Mouse (Mus musculus) brain, embryonic 14.5 days (tissue): ENCODE results near the gene Pfkp. TPM values are rescaled to one million over a fixed set of nuclear protein-coding genes. Genes with fewer than 3 reads are reported as not detected.

Experiments used
- DNase-seq: peaks from one replicate; pipeline ENCODE4 v3.0.0-alpha.2; 2011; ENCODE audit warnings: low read depth
- CTCF ChIP-seq: fragments of 200-500 bp; IDR thresholded peaks from 2 replicates; pipeline ENCODE4 v1.5.1; 2012; ENCODE audit warnings: inconsistent platforms, mild to moderate bottlenecking, moderate library complexity, borderline replicate concordance; ENCODE audit not compliant: insufficient read depth, insufficient read length; ENCODE audit errors: extremely low read depth
- POLR2A ChIP-seq: fragments of 200-500 bp; IDR thresholded peaks from 2 replicates; pipeline ENCODE4 v1.6.1; 2012; ENCODE audit warnings: mild to moderate bottlenecking, inconsistent platforms, borderline replicate concordance; ENCODE audit not compliant: poor library complexity, insufficient read depth, insufficient read length, severe bottlenecking; ENCODE audit errors: extremely low read depth
- polyA plus RNA-seq: library from polyadenylated mRNA; depleted of rRNA; stranded (reverse); fragments of >200 nt; gene quantifications from 2 replicates; pipeline ENCODE4 v1.2.3, GENCODE M21; 2012; rRNA removed

The Pfkp gene
- polyA plus RNA-seq, 1 experiment: 258 TPM

DNA sequence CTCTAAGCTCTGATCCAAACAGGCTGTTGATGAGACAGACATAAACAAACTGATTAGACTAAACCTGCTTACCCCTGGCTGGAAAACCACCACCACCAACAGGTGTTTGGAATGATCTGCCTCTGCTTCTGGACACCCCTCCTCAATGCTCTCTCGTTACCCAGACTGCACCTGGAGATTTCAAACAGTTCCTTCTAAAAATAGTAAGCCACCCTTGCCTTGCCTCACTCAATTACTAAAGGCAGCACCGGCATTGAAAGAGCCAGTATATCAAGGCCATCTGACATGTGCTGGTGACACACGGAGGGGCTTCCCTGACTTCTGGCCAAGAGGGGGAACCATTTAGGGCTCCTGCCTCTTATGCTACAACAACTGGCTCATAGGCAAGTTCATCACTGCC is 57.7 kb downstream of the Pfkp start:
- no peak for TF ChIP-seq POLR2A
- no peak for TF ChIP-seq CTCF
- no peak for DNase-seq

DNA sequence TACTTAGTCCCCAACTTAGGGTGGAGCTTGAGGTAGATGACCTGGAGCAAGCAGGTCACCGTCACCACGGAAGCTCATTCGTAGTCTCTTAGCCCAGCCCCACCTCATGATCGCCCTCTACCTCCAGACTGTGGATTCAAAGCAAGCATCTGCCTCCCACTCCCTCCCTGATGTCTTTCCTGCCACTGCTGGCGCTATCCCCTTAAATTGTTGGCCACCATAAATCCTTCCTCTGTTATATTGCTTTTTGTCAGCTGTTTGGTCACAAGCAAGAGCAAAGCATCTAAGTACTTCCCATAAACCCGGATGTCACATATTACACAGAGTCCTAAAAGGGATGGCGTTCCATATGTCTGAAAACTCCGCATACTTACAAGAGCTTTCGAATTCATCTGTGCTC is 62.6 kb downstream of the Pfkp start:
- DNase-seq: no peak
- TF ChIP-seq POLR2A: no peak
- no peak for TF ChIP-seq CTCF

DNA sequence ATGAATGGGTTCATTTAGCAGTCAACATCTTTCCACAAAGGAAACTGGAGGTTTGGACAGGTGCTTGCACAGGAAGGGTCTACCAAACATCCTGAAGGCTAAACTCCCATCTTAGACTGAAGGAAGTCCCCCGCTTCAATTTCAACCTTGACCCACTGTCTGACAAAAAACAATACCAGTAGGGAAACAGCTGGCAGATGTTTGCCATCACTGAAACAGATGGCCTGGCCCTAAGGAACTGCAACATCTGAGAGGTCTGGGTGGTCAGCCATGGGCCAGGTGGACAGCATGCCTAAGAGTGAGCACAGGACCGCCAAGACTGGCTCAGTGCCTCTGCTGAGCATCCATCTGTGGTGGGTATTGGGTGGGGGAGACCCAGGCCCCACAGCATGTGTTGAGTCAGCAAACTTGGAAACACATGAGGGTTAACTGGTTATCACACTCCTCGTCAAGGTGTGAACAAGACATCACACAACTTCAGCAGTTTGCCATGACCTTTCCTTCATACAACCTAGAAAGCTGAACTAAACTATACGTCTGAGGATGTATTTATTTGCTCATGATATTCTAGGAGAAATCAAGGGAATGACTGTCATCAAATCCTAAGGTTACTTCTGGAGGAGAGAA is 65.0 kb downstream of the Pfkp start:
- TF ChIP-seq POLR2A (no peak), CTCF (no peak)
- peak; percentile 4 for DNase-seq

DNA sequence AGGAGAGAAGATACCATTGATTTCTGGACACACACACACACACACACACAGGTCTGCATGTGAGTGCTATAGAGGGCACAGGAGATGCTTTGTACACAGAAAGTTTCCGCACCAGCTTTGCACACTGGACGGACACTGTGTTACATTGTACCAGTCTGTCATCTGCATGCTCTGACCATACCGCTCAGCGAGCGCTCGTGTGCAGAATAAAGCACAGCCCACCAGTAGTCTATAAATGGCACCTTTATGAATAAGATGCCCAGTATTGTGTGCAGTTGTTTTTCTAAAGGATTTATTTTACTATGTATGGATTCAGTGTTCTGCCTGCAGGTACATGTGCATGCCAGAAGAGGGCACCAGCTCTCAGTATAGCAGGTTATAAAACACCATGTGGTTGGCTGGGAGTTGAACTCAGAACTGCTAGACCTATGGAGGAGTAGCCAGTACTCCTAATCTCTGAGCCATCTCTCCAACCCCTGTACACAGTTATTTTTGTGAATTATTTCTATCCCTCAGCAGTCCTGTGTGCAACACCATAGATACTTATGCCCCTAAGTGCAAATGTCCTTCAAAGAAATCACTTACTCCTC is 72.6 kb downstream of the Pfkp start:
- DNase-seq: peak; percentile 21
- TF ChIP-seq POLR2A (no peak), CTCF (peak; percentile 58; the same call in 1 of the 2 replicates)

DNA sequence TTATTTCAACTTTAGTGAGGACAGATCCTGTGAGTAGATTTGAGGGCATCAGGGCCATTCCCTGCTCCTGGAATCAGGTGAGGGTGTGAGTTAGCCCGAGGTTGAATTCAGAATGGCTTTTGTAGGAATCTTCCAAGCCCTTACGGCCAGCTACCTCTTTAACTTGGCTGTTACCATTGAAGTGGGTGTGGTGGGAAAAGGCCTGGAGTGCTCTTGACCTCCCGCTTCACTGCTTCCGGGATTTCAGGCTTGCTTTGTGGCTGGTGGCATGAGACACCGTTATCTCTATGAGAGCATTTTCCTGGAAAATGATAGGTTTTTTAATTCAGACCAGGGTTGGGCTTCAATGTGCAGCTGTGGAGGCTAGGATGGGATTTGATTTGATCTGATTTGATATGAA is 83.0 kb downstream of the Pfkp start:
- TF ChIP-seq CTCF (no peak), POLR2A (no peak)
- no peak for DNase-seq

DNA sequence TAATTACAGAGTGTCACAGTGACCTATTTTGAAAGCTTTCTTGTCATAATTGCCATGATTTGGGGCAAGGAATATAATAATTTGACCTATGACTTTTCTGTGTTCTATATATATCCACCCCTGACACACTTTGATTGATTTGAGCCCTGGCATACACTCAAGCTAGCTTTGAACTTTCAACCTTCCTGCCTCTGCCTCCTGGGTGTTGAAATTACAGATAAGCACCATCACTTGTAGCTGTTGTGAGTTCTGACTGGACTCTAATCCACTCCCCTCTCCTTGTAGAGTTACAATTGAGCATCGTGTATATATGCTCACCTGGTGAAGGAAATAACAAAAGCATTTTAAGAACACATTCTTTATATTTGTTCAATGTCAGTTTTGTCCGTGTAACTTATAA is 86.2 kb downstream of the Pfkp start:
- no peak for TF ChIP-seq POLR2A
- TF ChIP-seq CTCF: no peak
- DNase-seq: no peak

DNA sequence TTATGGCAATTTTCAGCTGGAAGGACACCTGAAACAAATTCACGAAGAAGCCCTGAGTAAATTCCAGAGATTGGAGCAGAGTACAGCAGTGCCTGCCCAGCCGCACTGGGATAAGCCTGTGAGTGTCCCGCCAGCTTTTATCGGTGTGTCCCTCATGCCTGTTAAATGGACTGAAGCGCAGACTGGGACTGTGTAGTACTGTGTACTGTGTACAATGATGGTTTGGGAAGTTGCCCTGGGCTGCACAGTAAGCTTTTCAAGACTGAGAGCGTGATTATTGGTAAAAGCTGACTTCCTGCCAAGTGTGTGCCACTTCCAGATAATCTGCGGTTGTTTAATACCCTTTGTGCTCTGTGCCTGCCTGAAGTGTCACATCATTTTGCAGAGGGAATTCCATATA is 90.8 kb downstream of the Pfkp start:
- TF ChIP-seq CTCF (no peak), POLR2A (no peak)
- DNase-seq: peak; percentile 86

DNA sequence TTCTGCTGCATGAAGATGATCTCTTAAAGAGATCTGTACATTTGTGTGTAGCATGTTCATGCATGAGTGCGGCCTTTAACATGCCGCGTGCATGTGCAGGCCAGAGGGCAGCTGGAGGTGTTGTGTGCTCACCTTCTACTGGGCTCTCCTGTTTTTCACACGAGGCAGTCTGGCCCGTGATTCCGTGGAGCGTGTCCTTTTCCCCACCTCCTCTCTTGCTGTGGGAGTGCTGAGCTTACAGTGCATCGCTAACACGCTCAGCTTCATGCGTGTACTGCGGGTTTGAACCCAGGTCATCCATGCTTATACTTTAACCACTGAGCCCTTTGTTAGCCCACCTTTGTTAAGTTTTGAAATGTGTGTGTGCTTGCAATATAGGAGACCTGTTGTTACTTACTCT is 92.9 kb downstream of the Pfkp start:
- TF ChIP-seq CTCF: no peak
- TF ChIP-seq POLR2A: no peak
- DNase-seq: no peak

DNA sequence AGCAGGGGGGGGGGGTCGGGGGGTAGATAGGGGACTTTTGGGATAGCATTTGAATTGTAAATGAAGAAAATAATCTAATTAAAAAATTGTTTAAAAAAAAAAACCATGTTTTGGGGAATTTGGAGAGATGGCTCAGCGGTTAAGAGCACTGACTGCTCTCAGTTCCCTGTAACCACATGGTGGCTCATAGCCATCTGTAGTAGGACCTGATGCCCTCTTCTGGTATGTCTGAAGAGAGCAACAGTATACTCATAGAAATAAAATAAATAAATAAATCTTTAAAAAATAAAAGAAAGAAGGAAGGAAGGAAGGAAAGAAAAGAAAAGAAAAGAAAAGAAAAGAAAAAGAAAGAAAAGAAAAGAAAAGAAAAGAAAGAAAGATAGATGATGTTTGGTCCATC is 94.9 kb downstream of the Pfkp start:
- peak; percentile 44 for DNase-seq
- TF ChIP-seq POLR2A (no peak), CTCF (no peak)

DNA sequence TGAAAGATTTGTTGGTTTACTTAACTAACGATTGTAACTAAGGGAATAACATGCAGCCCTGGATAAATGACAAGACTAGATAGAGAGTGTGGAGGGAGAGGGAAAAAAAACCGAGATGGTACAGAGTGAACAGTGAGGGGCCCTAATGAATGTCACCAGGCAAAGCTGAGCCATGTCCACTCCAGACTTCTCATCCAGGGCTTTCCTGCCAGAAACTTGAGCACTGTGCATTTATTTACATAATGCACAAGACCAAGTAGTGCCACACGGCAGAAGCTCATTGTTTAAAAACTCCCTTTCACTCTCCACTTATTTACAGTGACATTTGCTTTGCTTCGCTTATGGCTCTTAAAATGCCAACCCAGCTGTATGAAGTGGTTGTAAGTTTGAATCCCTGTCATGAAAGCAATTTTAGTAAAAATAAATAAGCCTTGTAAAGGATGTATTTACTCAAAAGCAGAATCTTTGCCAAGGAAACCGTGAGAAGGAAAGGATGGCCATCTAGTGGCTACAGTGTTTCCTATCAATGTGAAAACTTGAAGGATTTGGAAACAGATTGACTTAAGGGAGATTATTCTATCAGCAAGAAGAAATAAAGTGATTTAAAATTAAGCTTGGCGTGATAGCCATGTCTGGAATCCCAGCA is 113.2 kb downstream of the Pfkp start:
- DNase-seq: peak; percentile 83
- TF ChIP-seq CTCF: no peak
- TF ChIP-seq POLR2A: no peak

DNA sequence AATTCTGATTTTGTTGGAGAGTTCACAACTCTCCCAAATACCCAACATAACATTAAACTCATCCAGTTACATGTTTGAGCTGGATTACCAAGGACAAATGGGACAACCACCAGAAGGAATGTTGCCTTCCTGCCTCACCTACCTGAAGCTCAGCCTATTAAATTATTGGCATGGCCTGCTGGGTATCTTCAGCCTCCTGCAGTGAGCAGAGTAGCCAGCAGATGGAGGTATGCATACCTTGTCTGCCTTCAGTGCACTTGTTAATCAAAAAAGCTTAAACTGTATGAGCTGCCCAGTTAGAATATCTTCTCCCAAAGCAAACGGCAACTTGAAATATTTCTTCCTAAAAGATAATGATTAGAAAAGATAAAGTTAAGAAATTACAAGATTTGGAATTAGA is 115.9 kb downstream of the Pfkp start:
- no peak for DNase-seq

More for the DNA sequence above, 115.9 kb downstream of the Pfkp start:
- no peak for TF ChIP-seq POLR2A
- TF ChIP-seq CTCF: peak; percentile 45; the same call in 1 of the 2 replicates

Other genes with a start within 250 kb of the Pfkp start
- gene Pitrm1, start 100.6 kb downstream of the Pfkp start, polyA plus RNA-seq: 60.1 and 70.0 TPM in 2 replicates